Mouse (Mus musculus): ENCODE measurements at regions not wholly inside any gene's neighbourhood (a gene's known extent, or its start where the extent isn't known, plus 50 kb on each side); places are given as distances from the start of the nearest gene placed in this dataset.

DNA sequence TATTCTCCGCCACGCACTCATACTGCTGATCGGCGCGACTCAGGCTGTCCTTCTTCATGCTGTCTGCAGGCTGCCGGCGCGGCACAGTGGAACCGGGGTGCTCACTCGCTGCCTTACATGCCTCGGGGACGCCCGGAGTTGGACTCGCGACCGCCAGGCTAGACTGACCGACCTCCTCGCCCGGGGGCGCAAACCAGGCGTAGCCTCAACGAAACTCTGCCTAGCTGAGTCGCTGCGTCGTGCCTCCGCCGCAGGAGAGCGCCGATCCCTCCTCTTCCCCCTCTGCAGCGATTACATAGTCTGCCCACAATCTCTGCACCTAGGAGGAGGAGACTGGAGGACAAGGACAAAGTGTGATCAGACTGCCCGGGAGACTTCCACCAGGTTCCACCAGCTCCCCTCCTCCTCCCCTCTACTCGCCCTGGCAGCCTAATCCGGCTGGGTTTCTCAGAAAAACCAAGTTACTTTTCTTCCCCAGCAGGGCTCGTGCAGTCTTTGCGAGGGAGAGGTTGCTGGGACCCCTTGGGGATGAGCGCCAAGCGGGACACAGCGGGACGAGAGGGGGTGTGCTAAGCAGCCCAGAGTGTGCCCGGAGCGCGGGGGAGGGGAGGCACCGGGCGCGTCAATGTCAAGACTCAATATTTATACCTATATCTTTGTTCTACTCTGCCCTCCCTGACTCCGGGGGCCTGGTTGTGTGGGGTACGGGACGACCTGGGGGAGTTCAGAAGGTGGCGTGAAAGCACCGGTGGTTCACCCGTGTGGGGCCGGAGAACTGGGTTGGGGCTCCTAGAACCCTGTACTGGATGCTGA is 177.4 kb upstream of the Xlr start:
- no peak for TF ChIP-seq CTCF (IDR thresholded peaks at IDR 0.05; ENCODE audit: low read depth)
- TF ChIP-seq EP300 (optimal IDR thresholded peaks at IDR 0.05), result no peak
